Mouse (Mus musculus) forebrain, embryonic 16.5 days (tissue): ENCODE measurements around the gene Hist1h2ba. TPM values are rescaled to one million over a fixed set of nuclear protein-coding genes. Genes with fewer than 3 reads are reported as not detected.
A peak's percentile ranks its signal among the peaks of the same experiment; 100 is the strongest.

ENCODE experiments used
- ATAC-seq: fragments of 200-750 bp; cut with Nextera tagmentation; 2 replicates; pipeline ENCODE4 v1.8.0; 2017; ENCODE audit warnings: mild to moderate bottlenecking, moderate library complexity
- H3K27ac ChIP-seq: fragments of 300-500 bp; sonication (generic); 2 replicates; pipeline ENCODE4 v1.5.1; 2014; ENCODE audit warnings: low read length, control low read depth
- H3K27me3 ChIP-seq: fragments of 300-500 bp; sonication (generic); replicated peaks from 2 replicates; pipeline ENCODE4 v1.6.1; 2014; ENCODE audit warnings: low read length; ENCODE audit not compliant: control insufficient read depth, insufficient read depth
- H3K36me3 ChIP-seq: fragments of 300-500 bp; sonication (generic); 2 replicates; pipeline ENCODE4 v1.6.1; 2014; ENCODE audit not compliant: control insufficient read depth, insufficient read depth
- H3K4me1 ChIP-seq: fragments of 300-500 bp; sonication (generic); replicated peaks from 2 replicates; pipeline ENCODE4 v1.6.1; 2014; ENCODE audit warnings: low read length; ENCODE audit not compliant: control insufficient read depth, insufficient read depth
- H3K4me2 ChIP-seq: fragments of 300-500 bp; sonication (generic); 2 replicates; pipeline ENCODE4 v1.6.1; 2014; ENCODE audit warnings: mild to moderate bottlenecking, low read length, control low read depth
- H3K4me3 ChIP-seq: fragments of 300-500 bp; sonication (generic); replicated peaks from 2 replicates; pipeline ENCODE4 v1.5.1; 2014; ENCODE audit warnings: mild to moderate bottlenecking, low read length, control low read depth
- H3K9ac ChIP-seq: fragments of 300-500 bp; sonication (generic); replicated peaks from 2 replicates; pipeline ENCODE4 v1.6.1; 2014; ENCODE audit warnings: low read depth, low read length, control low read depth
- H3K9me3 ChIP-seq: fragments of 300-500 bp; sonication (generic); 2 replicates; pipeline ENCODE4 v1.6.1; 2016; ENCODE audit warnings: low read length; ENCODE audit not compliant: control insufficient read depth
- WGBS: fragments of 180-500 bp; shearing (Covaris S2); extraction: QIAGEN DNeasy Blood & Tissue Kit; methylation state at CpG from one replicate; pipeline ENCODE4 v1.1.7; 2014; 5-methylcytosine and 5-hydroxymethylcytosine counted together
- polyA plus RNA-seq: library from polyadenylated mRNA; unstranded; fragments of >200 nt; fragmentation: Nextera tagmentation; extraction: Ambion mirVana; gene quantifications from 2 replicates; pipeline ENCODE4 v1.2.1, GENCODE M21; 2015

Gene Hist1h2ba
- polyA plus RNA-seq, 1 experiment from 2014 or later = not detected

GRCm38 (mm10) chr13:23914376-23915167, 19.4 kb downstream of the Hist1h2ba start, which contains the start of gene Slc17a4:
Gene Slc17a4 (minus strand): TSS chr13:23915009.
- Histone ChIP-seq H3K9me3 (no peaks in the 10 kb centered on the region), H3K27me3 (no peaks in the 10 kb centered on the region), H3K36me3 (no peaks in the 10 kb centered on the region), H3K4me2 (no peak within 1 kb of the TSS), H3K9ac (no peak within 1 kb of the TSS), H3K4me1 (no peaks in the 10 kb centered on the region), H3K4me3 (no peak within 1 kb of the TSS), H3K27ac (no peak within 1 kb of the TSS)
- WGBS = 75% methylated on average over 9 of the region's 9 CpGs
- no peak for ATAC-seq

GRCm38 (mm10) chr13:23913791-23914306, 20.1 kb downstream of the Hist1h2ba start:
- no peaks in the 10 kb centered on the region for H3K27me3 ChIP-seq
- H3K9ac ChIP-seq = no peak overlapping the region
- H3K9me3 ChIP-seq = no peaks in the 10 kb centered on the region
- H3K4me1 ChIP-seq = no peaks in the 10 kb centered on the region
- H3K4me3 ChIP-seq = no peak overlapping the region
- WGBS = 64% methylated on average over 6 of the region's 6 CpGs
- no peak overlapping the region for H3K4me2 ChIP-seq
- no peak for ATAC-seq
- no peaks in the 10 kb centered on the region for H3K36me3 ChIP-seq
- H3K27ac ChIP-seq = no peak overlapping the region

- no peak overlapping the region for H3K4me3 ChIP-seq
- H3K9ac ChIP-seq = no peak overlapping the region
- no peaks in the 10 kb centered on the region for H3K9me3 ChIP-seq
- H3K4me1 ChIP-seq = no peaks in the 10 kb centered on the region
- H3K27ac ChIP-seq = no peak overlapping the region
- H3K4me2 ChIP-seq = no peak overlapping the region
- 91% methylated on average over 5 of the region's 5 CpGs for WGBS
- no peak for ATAC-seq
- H3K36me3 ChIP-seq = no peaks in the 10 kb centered on the region
- H3K27me3 ChIP-seq = no peaks in the 10 kb centered on the region
These were observed 22.6 kb downstream of the Hist1h2ba start for GRCm38 (mm10) chr13:23911335-23911734.

- no peak for ATAC-seq
- H3K4me2 ChIP-seq = no peak overlapping the region
- no peak overlapping the region for H3K9ac ChIP-seq
- no peaks in the 10 kb centered on the region for H3K36me3 ChIP-seq
- no peak overlapping the region for H3K4me3 ChIP-seq
- no peak overlapping the region for H3K27ac ChIP-seq
- H3K27me3 ChIP-seq = no peaks in the 10 kb centered on the region
- no peaks in the 10 kb centered on the region for H3K4me1 ChIP-seq
- 86% methylated on average over 5 of the region's 5 CpGs for WGBS
- H3K9me3 ChIP-seq = no peaks in the 10 kb centered on the region
These were observed 23.8 kb downstream of the Hist1h2ba start for GRCm38 (mm10) chr13:23910121-23910520.

GRCm38 (mm10) chr13:23906906-23907305, 27.1 kb downstream of the Hist1h2ba start:
- Histone ChIP-seq H3K9ac (no peak overlapping the region), H3K27me3 (no peaks in the 10 kb centered on the region), H3K4me1 (no peaks in the 10 kb centered on the region), H3K4me2 (no peak overlapping the region), H3K9me3 (no peaks in the 10 kb centered on the region), H3K27ac (no peak overlapping the region), H3K4me3 (no peak overlapping the region), H3K36me3 (no peaks in the 10 kb centered on the region)
- 94% methylated on average over 5 of the region's 5 CpGs for whole genome bisulfite sequencing
- no peak for ATAC-seq

- Histone ChIP-seq H3K9ac (no peak overlapping the region), H3K36me3 (no peaks in the 10 kb centered on the region), H3K4me1 (no peaks in the 10 kb centered on the region), H3K27ac (no peak overlapping the region), H3K4me3 (no peak overlapping the region), H3K9me3 (no peaks in the 10 kb centered on the region), H3K27me3 (no peaks in the 10 kb centered on the region), H3K4me2 (no peak overlapping the region)
- WGBS = 41% methylated on average over 6 of the region's 6 CpGs
- ATAC-seq = no peak
These were observed 35.7 kb downstream of the Hist1h2ba start for GRCm38 (mm10) chr13:23898242-23898641.

DNA sequence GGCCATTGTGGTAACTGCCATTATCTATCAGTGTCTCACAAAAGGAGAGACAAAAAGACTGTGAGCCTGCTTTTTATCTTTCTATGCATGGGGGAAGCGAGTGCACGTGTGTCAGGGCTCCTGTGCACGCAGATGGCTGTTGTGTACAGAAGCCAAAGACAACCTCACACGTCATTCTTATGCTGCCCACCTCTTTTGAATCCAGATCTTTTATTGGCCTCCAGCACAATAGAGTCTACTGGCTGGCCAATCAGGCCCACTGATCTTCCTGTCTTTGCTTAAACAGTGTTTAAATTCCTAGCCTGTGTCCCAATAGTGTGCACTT, 40.7 kb downstream of the Hist1h2ba start:
- no peaks in the 10 kb centered on the region for H3K27me3 ChIP-seq
- H3K9me3 ChIP-seq = no peaks in the 10 kb centered on the region
- no peak overlapping the region for H3K4me2 ChIP-seq
- no peak overlapping the region for H3K9ac ChIP-seq
- no peak overlapping the region for H3K27ac ChIP-seq
- peak; percentile 64; the same call in 1 of the 2 replicates for ATAC-seq
- no peak overlapping the region for H3K4me3 ChIP-seq
- WGBS = 17% methylated on average over 4 of the region's 4 CpGs
- H3K4me1 ChIP-seq = 0 out of 2 replicates have a peak, but pooled peaks cover 2% of the 10 kb centered on the region
- no peaks in the 10 kb centered on the region for H3K36me3 ChIP-seq

- no peak overlapping the region for H3K4me3 ChIP-seq
- H3K4me1 ChIP-seq = 0 out of 2 replicates have a peak, but pooled peaks cover 2% of the 10 kb centered on the region
- 12% methylated on average over 9 of the region's 9 CpGs for WGBS
- no peaks in the 10 kb centered on the region for H3K9me3 ChIP-seq
- no peaks in the 10 kb centered on the region for H3K36me3 ChIP-seq
- no peak for ATAC-seq
- no peak overlapping the region for H3K4me2 ChIP-seq
- H3K27me3 ChIP-seq = no peaks in the 10 kb centered on the region
- no peak overlapping the region for H3K9ac ChIP-seq
- no peak overlapping the region for H3K27ac ChIP-seq
These were observed 41.2 kb downstream of the Hist1h2ba start for GRCm38 (mm10) chr13:23892592-23893268.

GRCm38 (mm10) chr13:23889011-23889605, 44.8 kb downstream of the Hist1h2ba start:
- Histone ChIP-seq H3K4me1 (0 out of 2 replicates have a peak, but pooled peaks cover 2% of the 10 kb centered on the region), H3K4me3 (no peak overlapping the region), H3K27me3 (no peaks in the 10 kb centered on the region), H3K4me2 (no peak overlapping the region), H3K9me3 (no peaks in the 10 kb centered on the region), H3K9ac (no peak overlapping the region), H3K27ac (no peak overlapping the region), H3K36me3 (no peaks in the 10 kb centered on the region)
- no peak for ATAC-seq
- 79% methylated on average over 6 of the region's 6 CpGs for WGBS
